13 mouse cellular contexts compared by ENCODE assay signal in the genomic region with DNA sequence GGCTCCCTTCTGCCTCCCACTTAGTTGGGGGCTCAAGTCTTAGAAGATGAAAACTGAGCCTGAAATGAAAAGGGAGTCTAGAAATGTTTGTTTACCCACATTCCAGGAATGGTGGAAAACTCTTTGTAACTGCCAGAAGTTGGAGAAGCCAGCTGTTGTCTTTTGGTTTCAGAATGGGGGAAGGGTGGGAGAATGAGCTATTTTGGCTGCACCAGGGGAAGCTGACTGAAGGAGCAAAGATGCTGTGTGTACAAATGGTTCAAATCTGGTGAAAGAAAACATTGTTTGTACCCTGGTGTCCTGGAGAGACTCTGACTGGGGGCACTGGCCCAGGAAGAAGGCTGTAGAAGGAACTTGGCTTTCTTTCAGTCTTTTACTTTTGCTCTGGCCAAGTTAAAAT.
A peak's percentile ranks its signal among the peaks of the same experiment; 100 is the strongest.
DNase-seq lines count a peak whose midpoint lies in the region; ATAC-seq and TF ChIP-seq lines count a peak whose summit lies in the region.
"Had no signal": no experiment of that assay in that cellular context is flagged by ENCODE, and none has a peak within 500 bp of the region (broad histone marks: within the 10 kb centered on the region; RNA-seq: fewer than 3 reads in every experiment).

No protein-coding gene starts in this region.

- no peak for TF ChIP-seq CTCF in hindbrain, postnatal 0 days (IDR thresholded peaks at IDR 0.05; ENCODE audit: low read depth)
- TF ChIP-seq CTCF in brain, embryonic 14.5 days (IDR thresholded peaks at IDR 0.05; ENCODE audit: borderline replicate concordance, extremely low read depth, insufficient read depth, insufficient read length): no peak

- no peak overlapping the region for H3K4me3 ChIP-seq in hindbrain, postnatal 0 days (ENCODE audit: low read length)
- H3K4me3 ChIP-seq in hindbrain, embryonic 10.5 days: no peak overlapping the region
- no peak overlapping the region for H3K4me3 ChIP-seq in heart, embryonic 10.5 days
- H3K4me3 ChIP-seq: embryonic facial prominence, embryonic 15.5 days; midbrain, embryonic 13.5 days had no signal

- DNase-seq in hindbrain, postnatal 0 days (ENCODE audit: low spot score): peak; percentile 31
- no peak for DNase-seq in hindbrain, embryonic 10.5 days (ENCODE audit: low spot score)
- DNase-seq in brain, embryonic 14.5 days (ENCODE audit: low read depth): peak; percentile 40
- peak; percentile 7 for DNase-seq in heart, embryonic 10.5 days (ENCODE audit: low spot score)
- DNase-seq in layer of hippocampus, adult 9-11 months: peak; percentile 31
- DNase-seq in spleen, postnatal 36 days (ENCODE audit: low spot score in 2 of 2): no peak
- no peak for DNase-seq in thymus, postnatal 4 days
- no peak for DNase-seq in spleen, adult 12 weeks (ENCODE audit: low spot score)
- DNase-seq: adrenal gland, postnatal 36 days; gastrocnemius, postnatal 36 days; thymus, adult 2 months had no signal

- no peak overlapping the region for H3K9ac ChIP-seq in hindbrain, postnatal 0 days (replicated peaks; ENCODE audit: low read length)
- H3K9ac ChIP-seq: embryonic facial prominence, embryonic 15.5 days; midbrain, embryonic 13.5 days had no signal

- H3K9me3 ChIP-seq in hindbrain, postnatal 0 days (ENCODE audit: low read length): no peaks in the 10 kb centered on the region
- no peaks in the 10 kb centered on the region for H3K9me3 ChIP-seq in hindbrain, embryonic 10.5 days
- H3K9me3 ChIP-seq in heart, embryonic 10.5 days: no peaks in the 10 kb centered on the region
- H3K9me3 ChIP-seq: embryonic facial prominence, embryonic 15.5 days; midbrain, embryonic 13.5 days had no signal

- H3K4me2 ChIP-seq in hindbrain, postnatal 0 days (ENCODE audit: low read depth, low read length): no peak overlapping the region
- H3K4me2 ChIP-seq: embryonic facial prominence, embryonic 15.5 days; midbrain, embryonic 13.5 days had no signal

- no peak for TF ChIP-seq POLR2A in brain, embryonic 14.5 days (IDR thresholded peaks at IDR 0.05; ENCODE audit: borderline replicate concordance, extremely low read depth, insufficient read depth, insufficient read length, poor library complexity, severe bottlenecking)

- peak; percentile 55; the same call in 1 of the 2 replicates for ATAC-seq in hindbrain, postnatal 0 days
- ATAC-seq: midbrain, embryonic 13.5 days had no signal

- H3K27me3 ChIP-seq in hindbrain, postnatal 0 days (ENCODE audit: insufficient read depth, low read length): no peaks in the 10 kb centered on the region
- no peaks in the 10 kb centered on the region for H3K27me3 ChIP-seq in hindbrain, embryonic 10.5 days (ENCODE audit: insufficient read depth, poor library complexity, severe bottlenecking)
- H3K27me3 ChIP-seq in heart, embryonic 10.5 days (ENCODE audit: insufficient read depth, poor library complexity, severe bottlenecking): no peaks in the 10 kb centered on the region
- H3K27me3 ChIP-seq: embryonic facial prominence, embryonic 15.5 days; midbrain, embryonic 13.5 days had no signal

- no peaks in the 10 kb centered on the region for H3K36me3 ChIP-seq in hindbrain, postnatal 0 days (ENCODE audit: insufficient read depth, low read length)
- no peaks in the 10 kb centered on the region for H3K36me3 ChIP-seq in hindbrain, embryonic 10.5 days
- no peaks in the 10 kb centered on the region for H3K36me3 ChIP-seq in heart, embryonic 10.5 days
- H3K36me3 ChIP-seq: embryonic facial prominence, embryonic 15.5 days; midbrain, embryonic 13.5 days had no signal

- peak overlapping the region; percentile 27; the same call in 1 of the 2 replicates for H3K27ac ChIP-seq in hindbrain, postnatal 0 days
- H3K27ac ChIP-seq in hindbrain, embryonic 10.5 days: no peak overlapping the region
- no peak overlapping the region for H3K27ac ChIP-seq in heart, embryonic 10.5 days
- H3K27ac ChIP-seq: embryonic facial prominence, embryonic 15.5 days; midbrain, embryonic 13.5 days had no signal

- no peaks in the 10 kb centered on the region; the same call in 1 of the 2 replicates for H3K4me1 ChIP-seq in hindbrain, postnatal 0 days (ENCODE audit: insufficient read depth, low read length)
- H3K4me1 ChIP-seq in hindbrain, embryonic 10.5 days (replicated peaks): peaks cover 23% of the 10 kb centered on the region
- H3K4me1 ChIP-seq in heart, embryonic 10.5 days: no peaks in the 10 kb centered on the region
- H3K4me1 ChIP-seq: embryonic facial prominence, embryonic 15.5 days; midbrain, embryonic 13.5 days had no signal

Comparison
In these comparisons a context has a peak if more than half of its experiments do, and no peak if none do; other contexts are left out.
1. DNase-seq: peak in hindbrain, postnatal 0 days (single experiment), brain, embryonic 14.5 days (single experiment), heart, embryonic 10.5 days (single experiment) and layer of hippocampus, adult 9-11 months (single experiment); none in hindbrain, embryonic 10.5 days (single experiment), spleen, postnatal 36 days (0 of 2), thymus, postnatal 4 days (single experiment) and spleen, adult 12 weeks (single experiment).